8 mouse cellular contexts compared by ENCODE assay signal in the genomic region with DNA sequence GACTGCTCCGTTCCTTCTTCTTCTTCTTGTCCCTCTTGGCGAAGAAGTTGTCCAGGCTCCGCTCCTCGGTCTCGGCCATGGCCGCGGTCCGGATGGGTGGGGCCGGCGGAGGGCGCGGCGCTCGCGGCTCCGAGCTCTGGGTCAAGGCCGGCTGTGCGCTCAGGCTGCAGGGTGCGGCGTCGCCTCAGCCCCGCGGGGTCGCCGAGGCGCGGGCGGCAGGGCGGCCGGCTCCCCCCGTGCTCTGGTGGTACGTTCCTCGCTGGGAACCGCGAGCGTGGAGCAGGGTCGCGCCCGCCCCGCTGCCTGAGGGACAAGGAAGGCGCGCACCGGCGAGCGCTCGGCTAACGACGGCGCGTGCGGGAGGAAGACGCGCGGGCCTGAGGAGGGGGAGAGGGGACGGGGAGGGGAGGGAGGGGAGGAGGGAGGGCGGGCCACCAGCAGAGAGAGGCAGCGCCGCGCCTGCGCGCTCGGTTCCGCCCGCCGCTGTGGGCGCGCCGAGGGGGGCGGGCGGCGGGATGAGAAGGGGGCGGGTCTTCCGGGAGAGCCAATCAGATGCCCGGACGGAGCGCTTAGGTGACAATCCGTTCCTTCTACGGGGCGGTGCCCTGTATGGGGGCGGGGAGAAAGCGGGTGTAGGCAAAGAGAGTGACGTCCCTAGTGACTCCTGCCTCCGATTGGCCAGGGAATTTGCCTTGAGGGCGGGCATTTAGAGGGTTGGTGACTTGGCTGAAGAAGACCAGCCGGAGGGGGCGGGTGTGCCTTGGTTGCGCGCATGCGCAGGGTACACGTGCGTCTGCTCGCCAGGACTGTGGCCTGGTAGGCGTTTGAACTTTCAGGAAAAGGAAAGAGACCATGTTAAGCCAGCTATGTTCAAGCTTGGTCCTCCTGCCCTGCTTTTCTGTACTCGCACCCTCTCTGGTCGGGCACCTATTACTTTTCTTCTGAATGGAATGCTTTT. TPM values are rescaled to one million over a fixed set of nuclear protein-coding genes. Genes with fewer than 3 reads are reported as not detected.
A peak's percentile ranks its signal among the peaks of the same experiment; 100 is the strongest.
DNase-seq lines count a peak whose midpoint lies in the region; ATAC-seq lines count a peak whose summit lies in the region.

TSS of gene Cdv3 (minus strand) at position 551 of the 958 bp plus-strand sequence.

- H3K4me2 ChIP-seq in hindbrain, embryonic 16.5 days (ENCODE audit: low read length) = peak within 1 kb of the TSS; percentile 84

- peak; percentile 99 for ATAC-seq in hindbrain, embryonic 16.5 days

- WGBS in hindbrain, embryonic 16.5 days = 2% methylated on average over 90 of the region's 95 CpGs
- WGBS in macrophage (ENCODE audit: missing documents) = under 1% methylated on average over 56 of the region's 95 CpGs

- peak within 1 kb of the TSS; percentile 98 for H3K27ac ChIP-seq in hindbrain, embryonic 16.5 days (ENCODE audit: low read depth, low read length)
- peak within 1 kb of the TSS; percentile 65 for H3K27ac ChIP-seq in macrophage

- peak within 1 kb of the TSS; percentile 90 for H3K4me3 ChIP-seq in hindbrain, embryonic 16.5 days (ENCODE audit: low read length)
- peak within 1 kb of the TSS; percentile 86 for H3K4me3 ChIP-seq in macrophage (ENCODE audit: inconsistent target)

- H3K79me2 ChIP-seq in macrophage (ENCODE audit: inconsistent target) = peaks cover 41% of the 10 kb centered on the region

- no peaks in the 10 kb centered on the region for H3K9me3 ChIP-seq in hindbrain, embryonic 16.5 days (ENCODE audit: control insufficient read depth, low read length)

- DNase-seq in WW6 (ENCODE audit: low read depth, low spot score) = peak; percentile 99
- peak; percentile 92 to 98 for DNase-seq in cerebellum, postnatal 4 days (ENCODE audit: low spot score in 2 of 2)
- peak; percentile 100 for DNase-seq in gastrocnemius, adult 18-20 months (ENCODE audit: low spot score)
- DNase-seq in left cerebral cortex, adult 18-20 months (ENCODE audit: low spot score in 2 of 2) = peak; percentile 98 to 99
- peak; percentile 100 for DNase-seq in right cerebral cortex, adult 18-20 months
- peak; percentile 95 for DNase-seq in urinary bladder, postnatal 10 days (ENCODE audit: low spot score)

- peak within 1 kb of the TSS; percentile 94 for H3K9ac ChIP-seq in hindbrain, embryonic 16.5 days (ENCODE audit: low read depth, low read length)

- H3K4me1 ChIP-seq in hindbrain, embryonic 16.5 days (ENCODE audit: control insufficient read depth, insufficient read depth, low read depth, low read length) = peaks cover 18% of the 10 kb centered on the region

- 0 out of 2 replicates have a peak, but pooled peaks cover 2% of the 10 kb centered on the region for H3K36me3 ChIP-seq in hindbrain, embryonic 16.5 days (ENCODE audit: control insufficient read depth, insufficient read depth, low read length)
- no peaks in the 10 kb centered on the region for H3K36me3 ChIP-seq in macrophage (ENCODE audit: inconsistent target)

- no peaks in the 10 kb centered on the region for H3K27me3 ChIP-seq in hindbrain, embryonic 16.5 days (replicated peaks; ENCODE audit: control insufficient read depth, insufficient read depth, low read length)

RNA-seq across cellular contexts. Expression of gene Cdv3, which starts in this region (rescaled TPM):
- 100 to 1,000 TPM; 205 to 250 TPM for total RNA-seq in gastrocnemius, adult 18-20 months (2021)
- polyA plus RNA-seq in hindbrain, embryonic 16.5 days (2015; fragmentation: Nextera tagmentation; extraction: Ambion mirVana) = 78.5 and 91.0 TPM in 2 replicates
- 10 to 100 TPM; 81.6 to 86.9 TPM for total RNA-seq in left cerebral cortex, adult 18-20 months (2021)
- total RNA-seq in macrophage (2018; cell fraction: chromatin; rRNA removed) = 100 to 1,000 TPM in 12 of 26 experiments, 10 to 100 TPM in 14; 47.4 to 265 (median 76.8) TPM
- 100 to 1,000 TPM in 21 of 26 experiments, 10 to 100 TPM in 5; 92.3 to 201 (median 118) TPM for total RNA-seq in macrophage (2018; cell fraction: cytosol; rRNA removed)
- 100 to 1,000 TPM in 14 of 26 experiments, 10 to 100 TPM in 12; 69.2 to 204 (median 103) TPM for total RNA-seq in macrophage (2018; cell fraction: nucleus; rRNA removed)
- polyA plus RNA-seq in macrophage (2018) = 64.7 to 124 TPM (median 103 TPM) in 3 replicates

Comparison
In these comparisons a context has a peak if more than half of its experiments do, and no peak if none do; other contexts are left out.
1. Peak in every context shown above with its lines: DNase-seq, ATAC-seq, H3K4me3 ChIP-seq and H3K27ac ChIP-seq.